8 mouse cellular contexts compared by ENCODE assay signal in the genomic region with DNA sequence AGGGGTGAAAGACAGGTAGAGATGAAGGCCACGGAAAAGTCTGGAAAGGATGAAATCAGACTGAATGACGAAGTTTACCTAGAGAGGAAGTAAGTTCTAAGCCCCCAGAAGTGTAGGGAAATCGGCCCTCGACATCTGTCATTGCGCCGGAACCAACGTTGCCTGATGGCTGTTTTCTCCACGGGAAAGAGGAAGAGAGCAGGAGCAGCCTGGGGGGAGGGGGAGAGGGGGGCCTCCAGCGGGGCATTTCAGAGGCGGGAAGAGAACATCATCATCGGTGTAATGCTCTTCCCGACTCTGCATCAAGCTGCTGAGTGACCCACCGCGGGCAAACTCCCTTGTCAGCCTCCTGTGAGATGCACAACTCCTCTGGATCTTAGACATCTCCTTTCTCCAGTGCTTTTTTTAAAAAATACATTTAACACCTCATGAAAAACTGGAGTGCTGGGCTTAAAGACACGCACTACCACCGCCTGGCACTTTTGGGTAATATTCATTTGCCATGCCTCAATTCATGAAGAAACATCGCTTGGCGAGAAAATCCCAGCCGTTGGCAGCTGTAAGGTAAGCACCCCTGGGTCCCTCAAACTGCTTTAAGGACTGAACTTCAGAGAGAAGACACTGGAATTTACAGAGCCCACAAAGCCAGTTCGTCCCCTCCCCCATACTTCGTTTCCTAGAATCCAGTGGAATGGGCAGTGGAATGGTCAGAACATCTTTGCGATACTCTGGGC. TPM values are rescaled to one million over a fixed set of nuclear protein-coding genes. Genes with fewer than 3 reads are reported as not detected.
DNase-seq lines count a peak whose midpoint lies in the region; TF ChIP-seq lines count a peak whose summit lies in the region.

No protein-coding gene starts in this region.

- H3K4me1 ChIP-seq in bone marrow macrophage, adult 2 months (ENCODE audit: control insufficient read depth, insufficient read depth, low read length) = peaks cover 31% of the 10 kb centered on the region
- peaks cover 17% of the 10 kb centered on the region for H3K4me1 ChIP-seq in hindbrain, embryonic 10.5 days (replicated peaks)

- no peak for DNase-seq in gastrocnemius, adult 2 months
- no peak for DNase-seq in gastrocnemius, postnatal 36 days
- DNase-seq in hindbrain, embryonic 10.5 days (ENCODE audit: low spot score) = no peak
- DNase-seq in thymus, postnatal 36 days = peak; percentile 18 to 34
- no peak for DNase-seq in frontal cortex, postnatal 14 days (ENCODE audit: low spot score in 2 of 2)
- DNase-seq in cerebellum, postnatal 4 days (ENCODE audit: low spot score in 2 of 2) = no peak

- H3K27me3 ChIP-seq in hindbrain, embryonic 10.5 days (ENCODE audit: insufficient read depth, poor library complexity, severe bottlenecking) = peaks cover 4% of the 10 kb centered on the region; the same call in 1 of the 2 replicates

- H3K79me2 ChIP-seq in macrophage (ENCODE audit: inconsistent target) = peaks cover 19% of the 10 kb centered on the region

- no peaks in the 10 kb centered on the region for H3K9me3 ChIP-seq in hindbrain, embryonic 10.5 days

- H3K4me3 ChIP-seq in gastrocnemius, adult 2 months = peak overlapping the region; percentile 54
- peak overlapping the region; percentile 41 for H3K4me3 ChIP-seq in bone marrow macrophage, adult 2 months (ENCODE audit: insufficient read depth, low read length)
- peak overlapping the region; percentile 26 for H3K4me3 ChIP-seq in hindbrain, embryonic 10.5 days
- H3K4me3 ChIP-seq in macrophage (ENCODE audit: inconsistent target) = peak overlapping the region; percentile 44

- H3K36me3 ChIP-seq in hindbrain, embryonic 10.5 days = no peaks in the 10 kb centered on the region
- H3K36me3 ChIP-seq in macrophage (ENCODE audit: inconsistent target) = no peaks in the 10 kb centered on the region

- TF ChIP-seq CTCF in gastrocnemius, adult 2 months (IDR thresholded peaks at IDR 0.05) = no peak
- TF ChIP-seq CTCF in bone marrow macrophage, adult 2 months (IDR thresholded peaks at IDR 0.05; ENCODE audit: low read depth, low read length) = no peak

- intact Hi-C loops in gastrocnemius, adult 2 months (cut with DNase I) = no loop called here
- intact Hi-C loops in gastrocnemius, postnatal 36 days (cut with DNase I) = no loop called here

- TF ChIP-seq POLR2A in bone marrow macrophage, adult 2 months (IDR thresholded peaks at IDR 0.05; ENCODE audit: borderline replicate concordance, low read depth, low read length) = no peak

- 68% methylated on average over 22 of the region's 22 CpGs for WGBS in hindbrain, embryonic 10.5 days
- WGBS in macrophage (ENCODE audit: missing documents) = under 1% methylated on average over 22 of the region's 22 CpGs

- H3K27ac ChIP-seq in gastrocnemius, adult 2 months = peak overlapping the region; percentile 31
- peak overlapping the region; percentile 33 for H3K27ac ChIP-seq in bone marrow macrophage, adult 2 months (ENCODE audit: insufficient read depth, low read depth, low read length)
- peak overlapping the region; percentile 81 for H3K27ac ChIP-seq in hindbrain, embryonic 10.5 days
- peak overlapping the region; percentile 87 for H3K27ac ChIP-seq in macrophage

RNA-seq across cellular contexts. Expression of gene Kras, which starts 53.0 kb away (rescaled TPM):
- total RNA-seq in gastrocnemius, adult 2 months (2021) = 10 to 100 TPM; 13.2 to 21.2 TPM
- 10 to 100 TPM; 12.5 to 15.9 TPM for total RNA-seq in gastrocnemius, postnatal 36 days (2021)
- 33.9 and 36.6 TPM in 2 replicates for polyA plus RNA-seq in bone marrow macrophage, adult 2 months (2012; ENCODE audit: insufficient read depth, insufficient read length, missing spikeins)
- polyA plus RNA-seq in hindbrain, embryonic 10.5 days (2016; fragmentation: Nextera tagmentation; extraction: Ambion mirVana) = 84.0 and 91.2 TPM in 2 replicates
- total RNA-seq in macrophage (2018; cell fraction: chromatin; rRNA removed) = 10 to 100 TPM; 12.7 to 85.6 (median 44.3) TPM
- 10 to 100 TPM; 21.0 to 48.1 (median 32.3) TPM for total RNA-seq in macrophage (2018; cell fraction: cytosol; rRNA removed)
- total RNA-seq in macrophage (2018; cell fraction: nucleus; rRNA removed) = 10 to 100 TPM; 16.9 to 76.7 (median 43.1) TPM
- polyA plus RNA-seq in macrophage (2018) = 23.9 to 41.6 TPM (median 40.7 TPM) in 3 replicates

Comparison
In these comparisons a context has a peak if more than half of its experiments do, and no peak if none do; other contexts are left out.
1. DNase-seq: peak in thymus, postnatal 36 days (2 of 2); none in gastrocnemius, adult 2 months (single experiment), gastrocnemius, postnatal 36 days (0 of 2), hindbrain, embryonic 10.5 days (single experiment), frontal cortex, postnatal 14 days (0 of 2) and cerebellum, postnatal 4 days (0 of 2).
2. H3K27ac ChIP-seq: peak in every context shown above with its lines; median percentile 87 in macrophage; 81 in hindbrain, embryonic 10.5 days; 33 in bone marrow macrophage, adult 2 months; 31 in gastrocnemius, adult 2 months.
3. Peak in every context shown above with its lines, with median percentiles within 50 percentile points of each other: H3K4me3 ChIP-seq.